Mouse (Mus musculus) naive thymus-derived CD4-positive, alpha-beta T cell, adult 2 months (primary cell): ENCODE data around the gene Kdm2a.

Experiments used
- DNase-seq: peaks from one replicate; pipeline ENCODE4 v3.0.0-alpha.2; 2011; ENCODE audit warnings: low read depth

Gene Kdm2a

DNA sequence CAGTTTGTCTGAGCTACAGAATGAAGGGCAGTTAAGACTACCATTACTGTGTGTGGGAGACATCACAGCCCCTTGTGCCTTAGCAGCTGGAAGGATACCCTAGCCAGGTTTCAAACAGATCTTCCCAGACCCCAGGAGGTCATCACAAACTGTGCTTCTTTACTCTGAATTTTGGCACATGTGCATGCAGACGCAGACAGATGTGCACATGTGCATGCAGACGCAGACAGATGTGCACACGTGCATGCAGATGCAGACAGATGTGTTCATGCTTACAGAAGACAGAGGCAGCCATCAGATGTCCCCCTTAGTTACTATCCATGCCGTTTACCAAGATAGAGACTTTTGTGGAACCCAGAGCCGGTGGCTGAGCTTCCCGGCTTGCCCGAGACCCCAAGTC is 99.0 kb downstream of the Kdm2a start:
- DNase-seq = no peak

GRCm38 (mm10) chr19:4298322-4299121 is 99.6 kb downstream of the Kdm2a start:
- no peak for DNase-seq

DNA sequence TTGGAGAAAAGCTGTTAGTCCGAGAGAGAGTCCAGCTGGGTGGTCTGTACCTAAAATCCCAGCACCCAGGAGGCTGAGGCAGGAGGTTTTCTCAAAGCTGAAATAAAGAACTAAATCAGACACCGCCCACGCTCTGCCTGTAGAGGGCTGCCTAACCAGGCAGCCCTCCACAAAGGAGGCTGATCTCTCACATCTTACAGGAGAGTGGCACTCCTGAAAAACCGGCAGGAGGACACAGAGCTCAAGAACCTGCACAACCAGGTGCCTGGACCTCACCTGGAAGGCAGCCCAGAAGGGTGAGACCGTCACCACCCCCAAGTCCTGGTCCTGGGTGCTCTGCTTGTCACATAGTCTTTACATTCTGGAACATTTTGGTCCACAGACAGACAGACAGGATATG is 100.2 kb downstream of the Kdm2a start:
- DNase-seq = peak; percentile 60

GRCm38 (mm10) chr19:4296611-4297010 is 101.5 kb downstream of the Kdm2a start:
- DNase-seq = no peak

- DNase-seq = no peak
Observed at GRCm38 (mm10) chr19:4295391-4295790, 102.7 kb downstream of the Kdm2a start.

- peak; percentile 87 for DNase-seq
Observed at GRCm38 (mm10) chr19:4294381-4295097, 103.5 kb downstream of the Kdm2a start.

- DNase-seq = no peak
Observed at GRCm38 (mm10) chr19:4291161-4291560, 106.9 kb downstream of the Kdm2a start.

- DNase-seq = no peak
Observed at GRCm38 (mm10) chr19:4290749-4291148, 107.3 kb downstream of the Kdm2a start.

- DNase-seq = peak; percentile 47
Observed at GRCm38 (mm10) chr19:4283653-4284052, 114.4 kb downstream of the Kdm2a start.

- DNase-seq = peak; percentile 92
Observed at GRCm38 (mm10) chr19:4282898-4283553, 115.1 kb downstream of the Kdm2a start, which contains the start of gene Ankrd13d. Gene Ankrd13d, minus strand, starts transcription at chr19:4283137.

DNA sequence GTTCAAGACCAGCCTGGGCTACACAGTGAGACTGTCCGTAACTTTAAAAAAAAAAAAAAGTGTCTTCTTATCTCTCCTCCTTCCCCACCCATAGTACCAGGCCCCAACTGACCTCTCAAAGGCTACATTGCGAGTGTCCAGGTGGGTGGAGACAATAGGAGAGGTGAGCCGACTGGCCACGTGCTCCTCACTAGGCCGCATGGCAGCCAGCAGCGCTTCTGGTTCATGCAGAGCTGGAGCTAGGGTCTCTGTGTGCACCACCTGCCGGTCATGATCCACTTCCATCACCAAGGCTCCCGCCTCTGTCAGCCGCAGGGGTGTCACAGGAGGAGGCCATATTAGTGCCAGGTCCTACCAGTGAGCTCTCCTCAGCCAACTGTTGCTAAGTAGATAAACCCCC is 117.7 kb downstream of the Kdm2a start:
- no peak for DNase-seq

GRCm38 (mm10) chr19:4279487-4279886 is 118.6 kb downstream of the Kdm2a start:
- peak; percentile 59 for DNase-seq

- no peak for DNase-seq
Observed at GRCm38 (mm10) chr19:4270972-4271371, 127.1 kb downstream of the Kdm2a start.

DNA sequence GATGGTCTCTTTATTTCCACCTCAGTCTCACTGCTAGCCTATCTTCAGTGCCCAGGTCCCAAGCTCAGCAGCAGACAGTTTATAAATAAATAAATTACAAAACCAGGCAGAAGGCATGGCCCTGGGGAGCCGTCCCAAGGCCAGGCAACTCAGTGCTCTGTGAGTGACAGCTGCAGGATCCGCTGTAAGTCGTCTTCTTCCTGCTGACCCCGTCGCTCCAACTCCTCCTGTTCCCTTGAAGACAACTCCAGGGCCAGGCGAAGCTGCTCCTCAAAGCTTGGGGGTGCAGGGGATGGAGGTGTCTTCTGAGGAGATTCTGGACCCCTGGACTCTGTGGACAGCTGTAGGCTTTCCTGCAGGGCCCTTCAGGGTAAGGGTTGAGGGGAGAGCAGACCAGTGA is 127.9 kb downstream of the Kdm2a start:
- no peak for DNase-seq

GRCm38 (mm10) chr19:4268566-4269361 is 129.3 kb downstream of the Kdm2a start, which contains the start of gene Ssh3:
Gene Ssh3, minus strand, starts transcription at chr19:4269180.
- DNase-seq = peak; percentile 83

DNA sequence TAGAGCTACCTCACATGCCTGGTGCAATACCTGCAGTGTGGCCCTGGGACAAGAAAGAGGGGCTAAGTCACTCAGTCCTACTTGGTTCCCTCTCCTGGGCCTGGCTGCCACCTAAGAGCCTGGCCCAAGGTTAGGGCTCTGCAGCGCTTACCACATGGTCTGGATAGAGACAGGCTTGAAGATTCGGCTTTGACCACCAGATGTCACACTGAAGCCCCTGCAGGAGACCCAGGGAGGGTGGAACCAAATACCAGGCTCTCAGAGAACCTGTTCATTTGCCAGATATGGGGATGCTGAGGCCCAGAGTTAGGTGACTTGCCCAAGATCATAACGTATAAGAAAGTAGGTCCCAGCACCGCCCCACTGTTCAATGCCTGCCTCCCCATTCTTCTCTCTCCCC is 132.1 kb downstream of the Kdm2a start:
- no peak for DNase-seq
